Mouse (Mus musculus): Measurements from ENCODE around the gene Kcnip4.

DNA sequence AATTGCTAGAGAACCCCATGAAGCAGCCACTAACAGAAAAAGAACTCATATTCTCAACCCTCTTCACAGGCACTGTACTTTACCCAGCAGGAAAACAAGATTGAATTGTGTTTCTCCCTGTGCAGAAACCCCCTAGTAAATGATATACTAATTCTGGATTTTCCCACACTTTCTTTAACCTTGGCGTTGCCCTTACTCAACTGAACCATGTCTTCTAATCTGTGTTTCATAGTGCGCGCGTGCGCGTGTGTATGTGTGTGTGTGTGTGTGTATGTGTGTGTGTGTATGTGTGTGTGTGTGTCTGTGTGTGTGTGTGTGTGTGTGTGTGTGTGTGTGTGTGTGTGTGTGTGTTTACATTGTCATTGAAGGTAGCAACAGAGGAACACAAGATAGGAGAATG lies 283.0 kb downstream of the Kcnip4 start:
- no peak for TF ChIP-seq CTCF (IDR thresholded peaks at IDR 0.05; ENCODE audit: control insufficient read depth, insufficient read depth, insufficient read length)
- TF ChIP-seq MYOD1 (IDR thresholded peaks at IDR 0.05; ENCODE audit: control insufficient read depth, insufficient read length, low read depth) = no peak
- no peak for TF ChIP-seq CEBPB (IDR thresholded peaks at IDR 0.05; ENCODE audit: low read depth)
- TF ChIP-seq MAX (IDR thresholded peaks at IDR 0.05) = no peak
